Mouse (Mus musculus) limb, embryonic 11.5 days (tissue): ENCODE measurements around the gene Iqub. TPM values are rescaled to one million over a fixed set of nuclear protein-coding genes. Genes with fewer than 3 reads are reported as not detected.

Experiments used
- polyA plus RNA-seq: library from polyadenylated mRNA; unstranded; fragments of >200 nt; fragmentation: Nextera tagmentation; extraction: Ambion mirVana; gene quantifications from 2 replicates; pipeline ENCODE4 v1.2.1, GENCODE M21; 2014

The Iqub gene
- polyA plus RNA-seq, 1 experiment from 2014 or later = not detected

Other genes starting within 250 kb of the Iqub start
- 281 and 290 TPM in 2 replicates for gene Ndufa5, start 12.9 kb upstream of the Iqub start, polyA plus RNA-seq
- gene Asb15, start 13.1 kb upstream of the Iqub start, polyA plus RNA-seq = not detected in 2 replicates
- not detected in 2 replicates for gene Lmod2, start 82.7 kb upstream of the Iqub start, polyA plus RNA-seq
- 52.1 and 56.4 TPM in 2 replicates for gene Wasl, start 149.9 kb upstream of the Iqub start, polyA plus RNA-seq
- not detected in 2 replicates for gene Hyal6, start 218.2 kb upstream of the Iqub start, polyA plus RNA-seq
- not detected in 2 replicates for gene Hyal4, start 233.3 kb upstream of the Iqub start, polyA plus RNA-seq